Mouse (Mus musculus) liver, embryonic 14.5 days (tissue): ENCODE measurements around the gene Scnn1a. TPM values are rescaled to one million over a fixed set of nuclear protein-coding genes. Genes with fewer than 3 reads are reported as not detected.

Experiments
- ATAC-seq: fragments of 200-750 bp; cut with Nextera tagmentation; 2 replicates; pipeline ENCODE4 v1.8.0; 2017; ENCODE audit warnings: moderate number of reproducible peaks, mild to moderate bottlenecking, moderate library complexity; ENCODE audit not compliant: insufficient read depth
- DNase-seq, 3 experiments: peaks; one replicate each; pipeline ENCODE4 v3.0.0-alpha.2; 2012 to 2013; ENCODE audit warnings: low read depth in 3 of 3, low spot score in 3 of 3
- H3K27ac ChIP-seq: fragments of 300-500 bp; sonication (generic); 2 replicates; pipeline ENCODE4 v1.5.1; 2014; ENCODE audit warnings: moderate library complexity, mild to moderate bottlenecking, control low read depth, inconsistent platforms
- H3K27me3 ChIP-seq: fragments of 300-500 bp; sonication (generic); 2 replicates; pipeline ENCODE4 v1.6.1; 2014; ENCODE audit warnings: mild to moderate bottlenecking, low read length, moderate library complexity; ENCODE audit not compliant: control insufficient read depth, insufficient read depth
- H3K36me3 ChIP-seq: fragments of 300-500 bp; sonication (generic); replicated peaks from 2 replicates; pipeline ENCODE4 v1.6.1; 2014; ENCODE audit warnings: low read depth; ENCODE audit not compliant: control insufficient read depth, insufficient read depth
- H3K4me1 ChIP-seq, 2 experiments: fragments of 200-500 bp in 1 of 2; fragments of 300-500 bp in 1 of 2; sonication (generic) in 1 of 2; replicated peaks; 2 replicates each; pipeline ENCODE4 v1.6.1; 2012 to 2014; ENCODE audit warnings: antibody characterized with exemption in 1 of 2, inconsistent platforms in 1 of 2, low read length in 1 of 2; ENCODE audit not compliant: control insufficient read depth in 2 of 2, insufficient read depth in 2 of 2
- H3K4me2 ChIP-seq: fragments of 300-500 bp; sonication (generic); 2 replicates; pipeline ENCODE4 v1.6.1; 2014; ENCODE audit warnings: low read depth, mild to moderate bottlenecking, control low read depth, moderate library complexity
- H3K4me3 ChIP-seq, 2 experiments: fragments of 200-500 bp in 1 of 2; fragments of 300-500 bp in 1 of 2; sonication (generic) in 1 of 2; 2 replicates each; pipeline ENCODE4 v1.5.1; 2012 to 2014; ENCODE audit warnings: low read depth in 2 of 2, low read length in 2 of 2, mild to moderate bottlenecking in 2 of 2, control low read depth in 1 of 2, inconsistent platforms in 1 of 2, moderate library complexity in 1 of 2; ENCODE audit not compliant: insufficient read depth in 1 of 2
- H3K9ac ChIP-seq: fragments of 300-500 bp; sonication (generic); replicated peaks from 2 replicates; pipeline ENCODE4 v1.6.1; 2014; ENCODE audit warnings: mild to moderate bottlenecking, control low read depth, moderate library complexity
- H3K9me3 ChIP-seq: fragments of 300-500 bp; sonication (generic); 2 replicates; pipeline ENCODE4 v1.6.1; 2016; ENCODE audit warnings: low read length, mixed read lengths; ENCODE audit not compliant: control insufficient read depth
- CTCF ChIP-seq: IDR thresholded peaks from 2 replicates; pipeline ENCODE4 v1.5.1; 2016; ENCODE audit warnings: antibody characterized with exemption, low read depth, control low read depth
- EP300 ChIP-seq: IDR thresholded peaks from 2 replicates; pipeline ENCODE4 v1.6.1; 2016; ENCODE audit warnings: antibody characterized with exemption, low read depth
- WGBS: fragments of 180-500 bp; shearing (Covaris S2); extraction: QIAGEN DNeasy Blood & Tissue Kit; methylation state at CpG from one replicate; pipeline ENCODE4 v1.1.7; 2014; ENCODE audit not compliant: insufficient replicate concordance; 5-methylcytosine and 5-hydroxymethylcytosine counted together
- polyA plus RNA-seq, 2 experiments: library from polyadenylated mRNA; depleted of rRNA in 1 of 2; stranded (reverse) in 1 of 2; unstranded in 1 of 2; fragments of >200 nt; fragmentation: Nextera tagmentation in 1 of 2; extraction: Ambion mirVana in 1 of 2; gene quantifications; 2 replicates each; pipeline versions ENCODE4 v1.2.1 to v1.2.3; 2012 to 2014

The Scnn1a gene
- polyA plus RNA-seq, 2 experiments = 0.36 to 0.40 TPM

GRCm38 (mm10) chr6:125328243-125328642 is 7.8 kb downstream of the Scnn1a start:
- DNase-seq (no peak), ATAC-seq (no peak)
- no peak overlapping the region for H3K27ac ChIP-seq
- peaks cover 4% of the 10 kb centered on the region; the same call in 1 of the 2 replicates for H3K27me3 ChIP-seq
- no peaks in the 10 kb centered on the region for H3K36me3 ChIP-seq
- no peak overlapping the region for H3K4me3 ChIP-seq
- WGBS = 56% methylated on average over 5 of the region's 5 CpGs
- no peak overlapping the region for H3K9ac ChIP-seq
- TF ChIP-seq CTCF = peak; percentile 79
- TF ChIP-seq EP300 = no peak
- H3K4me2 ChIP-seq = no peak overlapping the region
- H3K4me1 ChIP-seq = no peaks in the 10 kb centered on the region
- H3K9me3 ChIP-seq = no peaks in the 10 kb centered on the region

DNA sequence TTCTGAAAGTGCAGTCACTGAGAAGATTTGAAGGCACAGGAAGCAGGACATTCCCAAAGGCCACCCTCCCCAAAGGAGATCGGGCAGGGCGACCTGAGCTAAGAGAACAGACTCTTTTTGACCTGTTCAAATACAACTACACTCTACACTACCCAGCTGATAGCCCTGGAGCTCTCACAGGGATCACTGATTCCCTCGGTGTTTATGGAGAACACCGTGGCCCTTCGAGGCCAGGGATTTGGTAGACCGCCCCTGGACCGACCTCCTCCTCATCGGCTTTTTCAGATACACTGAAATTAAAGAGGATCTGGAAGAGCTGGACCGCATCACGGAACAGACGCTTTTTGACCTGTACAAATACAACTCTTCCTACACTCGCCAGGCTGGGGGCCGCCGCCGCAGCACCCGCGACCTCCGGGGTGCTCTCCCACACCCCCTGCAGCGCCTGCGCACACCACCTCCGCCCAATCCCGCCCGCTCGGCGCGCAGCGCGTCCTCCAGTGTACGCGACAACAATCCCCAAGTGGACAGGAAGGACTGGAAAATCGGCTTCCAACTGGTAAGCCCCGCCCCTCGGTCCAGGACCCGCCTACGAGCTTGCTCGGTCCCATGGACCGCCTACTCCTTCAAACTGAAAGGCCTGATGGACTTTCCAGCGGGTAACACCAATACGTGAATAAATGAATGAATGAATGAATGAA is 10.3 kb downstream of the Scnn1a start:
- peaks cover 4% of the 10 kb centered on the region; the same call in 1 of the 2 replicates for H3K27me3 ChIP-seq
- TF ChIP-seq EP300 (no peak), CTCF (no peak)
- peak overlapping the region; percentile 50 to 52 for H3K4me3 ChIP-seq
- DNase-seq (peak in 2 of 3 experiments; percentile 35 to 37), ATAC-seq (peak; percentile 72)
- no peaks in the 10 kb centered on the region for H3K4me1 ChIP-seq
- WGBS = 2% methylated on average over 39 of the region's 39 CpGs
- H3K36me3 ChIP-seq = no peaks in the 10 kb centered on the region
- no peaks in the 10 kb centered on the region for H3K9me3 ChIP-seq
- peak overlapping the region; percentile 66 for H3K4me2 ChIP-seq
- no peak overlapping the region for H3K27ac ChIP-seq
- H3K9ac ChIP-seq = peak overlapping the region; percentile 40

DNA sequence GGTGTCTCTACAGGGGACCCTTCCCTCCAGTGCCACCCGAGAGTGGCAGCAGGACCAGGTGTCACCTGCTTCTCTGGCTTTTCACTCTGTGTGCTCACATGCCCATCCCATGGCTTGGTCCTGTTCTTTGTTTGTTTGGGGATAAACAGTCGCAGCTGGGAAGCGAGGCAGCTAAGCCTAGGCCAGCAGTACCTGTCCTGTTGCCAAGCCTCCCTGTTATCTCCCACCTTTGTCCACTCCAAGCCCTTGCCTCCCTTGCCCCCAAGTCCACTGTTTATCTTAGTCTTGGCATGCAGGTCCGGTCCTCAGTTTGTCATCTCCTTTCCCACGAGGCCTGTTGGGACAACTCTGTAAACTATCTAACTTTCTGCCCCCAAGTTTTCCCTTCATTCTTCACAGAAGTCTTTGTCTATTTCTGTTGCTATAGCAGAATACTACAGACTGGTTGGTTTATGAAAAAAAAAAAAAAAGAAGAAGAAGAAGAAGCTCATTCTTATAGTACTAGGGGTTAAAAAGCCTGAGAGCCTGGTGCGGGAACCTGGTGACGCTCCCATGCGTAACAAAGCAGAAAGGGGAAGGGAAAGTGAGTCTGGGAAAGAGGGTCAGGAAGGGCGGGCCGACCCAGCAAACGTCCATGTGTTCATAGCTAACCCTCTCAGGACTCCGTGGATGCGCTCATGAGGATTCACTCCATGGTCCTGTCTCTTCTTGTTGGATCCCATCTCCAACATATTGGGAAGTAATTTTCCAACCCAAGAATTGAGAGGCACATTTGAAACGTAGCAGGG is 12.8 kb downstream of the Scnn1a start:
- DNase-seq (no peak), ATAC-seq (no peak)
- H3K9ac ChIP-seq = no peak overlapping the region
- no peaks in the 10 kb centered on the region for H3K4me1 ChIP-seq
- TF ChIP-seq EP300 = no peak
- TF ChIP-seq CTCF = no peak
- H3K36me3 ChIP-seq = no peaks in the 10 kb centered on the region
- H3K27ac ChIP-seq = no peak overlapping the region
- 46% methylated on average over 14 of the region's 14 CpGs for WGBS
- no peak overlapping the region for H3K4me2 ChIP-seq
- peaks cover 4% of the 10 kb centered on the region; the same call in 1 of the 2 replicates for H3K27me3 ChIP-seq
- no peak overlapping the region for H3K4me3 ChIP-seq
- no peaks in the 10 kb centered on the region for H3K9me3 ChIP-seq

DNA sequence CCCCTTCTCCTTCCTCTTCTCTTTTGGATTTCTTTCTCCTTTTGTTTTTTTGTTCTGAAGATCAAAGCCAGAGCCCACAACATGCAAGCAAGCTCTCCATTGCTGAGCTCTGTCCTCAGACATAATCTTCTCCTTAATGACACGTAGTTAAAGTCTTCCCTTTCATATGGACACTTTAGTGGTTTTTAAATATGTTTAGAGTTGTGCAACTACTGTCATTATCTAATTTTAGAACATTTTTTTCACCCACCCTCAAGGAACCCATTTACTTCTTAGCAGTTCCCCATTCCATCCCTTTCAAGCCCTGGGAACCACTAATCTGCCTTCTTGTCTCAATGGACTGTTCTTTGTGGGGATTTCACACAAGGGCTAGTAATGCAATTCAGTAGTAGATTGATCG is 13.9 kb downstream of the Scnn1a start:
- Histone ChIP-seq H3K9me3 (no peaks in the 10 kb centered on the region), H3K4me1 (peaks cover 0 to 3% of the 10 kb centered on the region in 2 experiments; a peak in 1 of 4 replicates), H3K9ac (no peak overlapping the region), H3K4me3 (no peak overlapping the region), H3K27me3 (peaks cover 4% of the 10 kb centered on the region; the same call in 1 of the 2 replicates), H3K36me3 (no peaks in the 10 kb centered on the region), H3K27ac (no peak overlapping the region), H3K4me2 (no peak overlapping the region)
- TF ChIP-seq EP300 (no peak), CTCF (no peak)
- no peak for DNase-seq
- ATAC-seq = no peak
- 40% methylated on average over 2 of the region's 2 CpGs for WGBS
